Mouse (Mus musculus): ENCODE measurements at regions not wholly inside any gene's neighbourhood (a gene's known extent, or its start where the extent isn't known, plus 50 kb on each side); places are given as distances from the start of the nearest gene placed in this dataset.

- peaks cover 16% of the 10 kb centered on the region for H3K4me1 ChIP-seq
- H3K27ac ChIP-seq (replicated peaks) = no peak overlapping the region
- peaks cover 4% of the 10 kb centered on the region; the same call in 1 of the 2 replicates for H3K9me3 ChIP-seq (replicated peaks)
- 65% methylated on average over 5 of the region's 5 CpGs for WGBS
- H3K4me3 ChIP-seq = no peak overlapping the region
- no peak for DNase-seq (ENCODE audit: low spot score)
- no peaks in the 10 kb centered on the region for H3K36me3 ChIP-seq
- H3K27me3 ChIP-seq (ENCODE audit: low read depth, poor library complexity, severe bottlenecking) = peaks cover 10% of the 10 kb centered on the region; the same call in 1 of the 2 replicates
These were observed 53.0 kb downstream of the Gm12689 start for GRCm38 (mm10) chr4:99348674-99349073.

- peaks cover 28% of the 10 kb centered on the region for H3K4me1 ChIP-seq
- no peak overlapping the region for H3K27ac ChIP-seq (replicated peaks)
- no peaks in the 10 kb centered on the region for H3K36me3 ChIP-seq
- H3K9me3 ChIP-seq (replicated peaks) = peaks cover 4% of the 10 kb centered on the region; the same call in 1 of the 2 replicates
- H3K27me3 ChIP-seq (ENCODE audit: low read depth, poor library complexity, severe bottlenecking) = peaks cover 25% of the 10 kb centered on the region
- no peak for DNase-seq (ENCODE audit: low spot score)
- WGBS = 28% methylated on average over 8 of the region's 8 CpGs
- no peak overlapping the region for H3K4me3 ChIP-seq
These were observed 57.5 kb downstream of the Gm12689 start for GRCm38 (mm10) chr4:99353122-99353774.

GRCm38 (mm10) chr4:99354241-99354640, 58.5 kb downstream of the Gm12689 start:
- no peak overlapping the region for H3K27ac ChIP-seq (replicated peaks)
- DNase-seq (ENCODE audit: low spot score) = no peak
- 63% methylated on average over 17 of the region's 17 CpGs for WGBS
- H3K4me3 ChIP-seq = peak overlapping the region; percentile 22; the same call in 1 of the 2 replicates
- H3K27me3 ChIP-seq (ENCODE audit: low read depth, poor library complexity, severe bottlenecking) = peaks cover 25% of the 10 kb centered on the region
- no peaks in the 10 kb centered on the region for H3K36me3 ChIP-seq
- peaks cover 28% of the 10 kb centered on the region for H3K4me1 ChIP-seq
- no peaks in the 10 kb centered on the region for H3K9me3 ChIP-seq (replicated peaks)

GRCm38 (mm10) chr4:99354835-99355234, 59.1 kb downstream of the Gm12689 start:
- 0 out of 2 replicates have a peak overlapping the region, but pooled peaks have one; percentile 22 for H3K4me3 ChIP-seq
- no peak for DNase-seq (ENCODE audit: low spot score)
- H3K27ac ChIP-seq (replicated peaks) = no peak overlapping the region
- H3K9me3 ChIP-seq (replicated peaks) = 0 out of 2 replicates have a peak, but pooled peaks cover 2% of the 10 kb centered on the region
- H3K27me3 ChIP-seq (ENCODE audit: low read depth, poor library complexity, severe bottlenecking) = peaks cover 25% of the 10 kb centered on the region
- WGBS = 33% methylated on average over 9 of the region's 9 CpGs
- peaks cover 28% of the 10 kb centered on the region for H3K4me1 ChIP-seq
- H3K36me3 ChIP-seq = no peaks in the 10 kb centered on the region

- Histone ChIP-seq H3K4me3 (no peak overlapping the region), H3K4me1 (no peaks in the 10 kb centered on the region), H3K27ac (replicated peaks) (no peak overlapping the region), H3K27me3 (ENCODE audit: low read depth, poor library complexity, severe bottlenecking) (peaks cover 31% of the 10 kb centered on the region), H3K36me3 (no peaks in the 10 kb centered on the region), H3K9me3 (replicated peaks) (no peaks in the 10 kb centered on the region)
- DNase-seq (ENCODE audit: low spot score) = no peak
- WGBS = 91% methylated on average over 9 of the region's 9 CpGs
These were observed 72.3 kb downstream of the Gm12689 start for GRCm38 (mm10) chr4:99368036-99368435.

DNA sequence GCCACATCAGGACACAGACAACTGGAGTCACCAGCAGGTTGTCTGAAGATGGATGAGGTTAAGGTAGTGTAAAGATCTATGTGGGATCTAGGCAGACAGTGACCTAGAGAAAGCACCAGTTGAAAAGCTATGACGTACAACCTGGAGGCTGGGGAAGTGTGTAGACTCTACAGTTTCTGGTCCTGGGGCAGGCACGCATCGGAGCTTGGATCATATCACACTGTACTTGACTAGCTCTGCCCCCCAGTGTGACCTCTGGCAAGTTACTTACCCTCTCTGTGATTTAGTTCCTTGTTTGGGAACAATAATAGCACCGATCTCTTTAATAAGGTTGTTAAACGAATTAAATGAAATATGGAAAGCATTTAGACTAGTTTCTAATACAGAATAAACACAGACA, 75.5 kb downstream of the Gm12689 start:
- H3K36me3 ChIP-seq = no peaks in the 10 kb centered on the region
- DNase-seq (ENCODE audit: low spot score) = no peak
- H3K27ac ChIP-seq (replicated peaks) = no peak overlapping the region
- H3K4me3 ChIP-seq = no peak overlapping the region
- no peaks in the 10 kb centered on the region for H3K9me3 ChIP-seq (replicated peaks)
- peaks cover 6% of the 10 kb centered on the region; the same call in 1 of the 2 replicates for H3K4me1 ChIP-seq
- H3K27me3 ChIP-seq (ENCODE audit: low read depth, poor library complexity, severe bottlenecking) = peaks cover 60% of the 10 kb centered on the region
- 85% methylated on average over 5 of the region's 5 CpGs for WGBS

DNA sequence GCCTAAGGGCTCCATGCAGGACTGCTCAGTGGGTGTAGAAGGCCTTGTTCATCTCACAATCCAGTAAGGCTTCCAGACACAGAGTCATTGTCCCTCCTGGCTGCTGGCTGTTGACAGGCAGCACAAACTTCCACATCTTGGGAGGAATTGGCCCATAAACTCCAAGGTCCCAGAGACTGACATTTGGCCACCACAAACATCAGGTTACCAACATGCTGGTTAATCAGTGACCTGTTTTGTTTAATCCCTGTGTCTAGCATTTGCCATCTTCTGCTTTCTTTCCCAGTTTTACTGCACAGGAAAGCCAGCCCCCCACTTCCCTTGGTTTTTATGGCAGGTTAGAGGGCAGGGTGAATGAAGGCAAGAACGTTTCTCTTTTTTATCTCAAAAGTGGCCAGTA, 80.5 kb downstream of the Gm12689 start:
- no peak overlapping the region for H3K27ac ChIP-seq (replicated peaks)
- H3K27me3 ChIP-seq (ENCODE audit: low read depth, poor library complexity, severe bottlenecking) = peaks cover 87% of the 10 kb centered on the region
- no peak overlapping the region for H3K4me3 ChIP-seq
- 50% methylated on average over 1 of the region's 1 CpGs for WGBS
- peaks cover 24% of the 10 kb centered on the region for H3K4me1 ChIP-seq
- no peaks in the 10 kb centered on the region for H3K36me3 ChIP-seq
- DNase-seq (ENCODE audit: low spot score) = no peak
- H3K9me3 ChIP-seq (replicated peaks) = no peaks in the 10 kb centered on the region

- H3K4me1 ChIP-seq = peaks cover 24% of the 10 kb centered on the region
- DNase-seq (ENCODE audit: low spot score) = peak; percentile 34
- no peaks in the 10 kb centered on the region for H3K9me3 ChIP-seq (replicated peaks)
- H3K27me3 ChIP-seq (ENCODE audit: low read depth, poor library complexity, severe bottlenecking) = peaks cover 94% of the 10 kb centered on the region
- no peak overlapping the region for H3K4me3 ChIP-seq
- H3K27ac ChIP-seq (replicated peaks) = no peak overlapping the region
- no peaks in the 10 kb centered on the region for H3K36me3 ChIP-seq
- 24% methylated on average over 9 of the region's 9 CpGs for WGBS
These were observed 81.2 kb downstream of the Gm12689 start for GRCm38 (mm10) chr4:99376911-99377310.

GRCm38 (mm10) chr4:99379983-99380382, 84.3 kb downstream of the Gm12689 start:
- no peak overlapping the region for H3K4me3 ChIP-seq
- H3K36me3 ChIP-seq = no peaks in the 10 kb centered on the region
- 90% methylated on average over 4 of the region's 4 CpGs for WGBS
- peaks cover 79% of the 10 kb centered on the region for H3K27me3 ChIP-seq (ENCODE audit: low read depth, poor library complexity, severe bottlenecking)
- H3K4me1 ChIP-seq = peaks cover 18% of the 10 kb centered on the region
- no peak overlapping the region for H3K27ac ChIP-seq (replicated peaks)
- no peak for DNase-seq (ENCODE audit: low spot score)
- no peaks in the 10 kb centered on the region for H3K9me3 ChIP-seq (replicated peaks)

DNA sequence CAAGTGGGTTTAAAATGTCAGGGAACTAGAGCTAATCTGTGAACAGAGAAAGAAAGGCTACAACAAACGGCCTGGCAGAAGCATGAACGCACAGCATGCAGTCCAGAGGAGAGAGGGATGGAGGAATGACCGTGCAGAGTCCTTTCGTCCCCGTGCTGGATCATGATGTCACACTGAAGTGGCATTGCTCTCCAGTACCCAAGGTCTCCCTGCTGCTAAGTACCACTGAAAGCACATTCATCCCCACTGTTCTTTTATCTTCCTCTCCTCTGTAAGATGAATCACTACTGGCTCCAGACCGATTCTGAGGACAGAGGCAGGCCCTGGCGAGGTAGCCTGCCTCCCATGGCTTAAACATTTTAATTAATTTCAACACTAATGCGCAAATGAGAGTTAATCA, 89.7 kb downstream of the Gm12689 start:
- H3K36me3 ChIP-seq = no peaks in the 10 kb centered on the region
- no peak overlapping the region for H3K27ac ChIP-seq (replicated peaks)
- H3K4me1 ChIP-seq = peaks cover 9% of the 10 kb centered on the region
- WGBS = 8% methylated on average over 8 of the region's 8 CpGs
- DNase-seq (ENCODE audit: low spot score) = no peak
- peaks cover 26% of the 10 kb centered on the region for H3K27me3 ChIP-seq (ENCODE audit: low read depth, poor library complexity, severe bottlenecking)
- no peak overlapping the region for H3K4me3 ChIP-seq
- no peaks in the 10 kb centered on the region for H3K9me3 ChIP-seq (replicated peaks)

- Histone ChIP-seq H3K4me1 (peaks cover 9% of the 10 kb centered on the region), H3K27ac (replicated peaks) (no peak overlapping the region), H3K36me3 (no peaks in the 10 kb centered on the region), H3K9me3 (replicated peaks) (no peaks in the 10 kb centered on the region), H3K4me3 (no peak overlapping the region), H3K27me3 (ENCODE audit: low read depth, poor library complexity, severe bottlenecking) (no peaks in the 10 kb centered on the region; the same call in 1 of the 2 replicates)
- WGBS = 84% methylated on average over 1 of the region's 1 CpGs
- DNase-seq (ENCODE audit: low spot score) = no peak
These were observed 93.7 kb downstream of the Gm12689 start for GRCm38 (mm10) chr4:99389428-99389827.

GRCm38 (mm10) chr4:99392986-99393385, 97.3 kb downstream of the Gm12689 start:
- no peaks in the 10 kb centered on the region for H3K9me3 ChIP-seq (replicated peaks)
- H3K27ac ChIP-seq (replicated peaks) = no peak overlapping the region
- no peaks in the 10 kb centered on the region for H3K4me1 ChIP-seq
- H3K4me3 ChIP-seq = no peak overlapping the region
- no peak for DNase-seq (ENCODE audit: low spot score)
- no peaks in the 10 kb centered on the region for H3K36me3 ChIP-seq
- 89% methylated on average over 5 of the region's 5 CpGs for WGBS
- H3K27me3 ChIP-seq (ENCODE audit: low read depth, poor library complexity, severe bottlenecking) = no peaks in the 10 kb centered on the region

DNA sequence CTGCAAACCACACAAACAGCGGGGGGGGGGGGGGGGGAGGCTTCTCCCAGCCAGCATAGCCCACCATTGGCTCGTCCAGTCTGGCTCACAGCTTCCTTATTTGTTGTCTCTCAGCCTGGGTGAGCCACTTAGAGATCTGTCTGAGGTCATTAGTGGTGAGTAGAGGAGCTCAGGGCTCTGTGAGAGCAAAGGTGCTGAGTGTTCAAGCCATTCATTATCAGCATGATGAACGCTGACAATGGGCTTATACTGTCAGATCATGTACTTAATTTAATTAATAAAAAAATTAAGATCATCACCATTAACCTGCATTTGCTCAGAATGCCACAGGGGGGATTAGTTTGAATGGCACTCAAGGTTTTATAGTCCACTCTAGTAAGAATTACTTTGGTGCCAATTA, 98.5 kb downstream of the Gm12689 start:
- DNase-seq (ENCODE audit: low spot score) = no peak
- Histone ChIP-seq H3K4me3 (no peak overlapping the region), H3K9me3 (replicated peaks) (no peaks in the 10 kb centered on the region), H3K36me3 (no peaks in the 10 kb centered on the region), H3K27ac (replicated peaks) (no peak overlapping the region), H3K4me1 (no peaks in the 10 kb centered on the region), H3K27me3 (ENCODE audit: low read depth, poor library complexity, severe bottlenecking) (no peaks in the 10 kb centered on the region)
- 75% methylated on average over 3 of the region's 3 CpGs for WGBS
